Mouse (Mus musculus) heart, embryonic 16.5 days (tissue): Measurements from ENCODE around the gene Gm20662. TPM values are rescaled to one million over a fixed set of nuclear protein-coding genes. Genes with fewer than 3 reads are reported as not detected.

Experiments used
- ATAC-seq: fragments of 200-750 bp; cut with Nextera tagmentation; replicated peaks from 2 replicates; pipeline ENCODE4 v1.8.0; 2017; ENCODE audit warnings: moderate number of reproducible peaks; ENCODE audit not compliant: insufficient read depth, low FRiP score; ENCODE audit errors: extremely low read depth
- H3K27ac ChIP-seq: fragments of 300-500 bp; sonication (generic); 2 replicates; pipeline ENCODE4 v1.5.1; 2014; ENCODE audit warnings: mild to moderate bottlenecking, low read length, control low read depth, moderate library complexity
- H3K27me3 ChIP-seq: fragments of 300-500 bp; sonication (generic); 2 replicates; pipeline ENCODE4 v1.6.1; 2014; ENCODE audit warnings: low read length, mixed read lengths; ENCODE audit not compliant: control insufficient read depth, insufficient read depth
- H3K36me3 ChIP-seq: fragments of 300-500 bp; sonication (generic); 2 replicates; pipeline ENCODE4 v1.6.1; 2014; ENCODE audit not compliant: control insufficient read depth, insufficient read depth
- H3K4me1 ChIP-seq: fragments of 300-500 bp; sonication (generic); 2 replicates; pipeline ENCODE4 v1.6.1; 2014; ENCODE audit warnings: low read length, mixed read lengths; ENCODE audit not compliant: control insufficient read depth, insufficient read depth
- H3K4me2 ChIP-seq: fragments of 300-500 bp; sonication (generic); 2 replicates; pipeline ENCODE4 v1.6.1; 2014; ENCODE audit warnings: low read depth, mild to moderate bottlenecking, control low read depth, low read length
- H3K4me3 ChIP-seq: fragments of 300-500 bp; sonication (generic); 2 replicates; pipeline ENCODE4 v1.5.1; 2014; ENCODE audit warnings: mild to moderate bottlenecking, control low read depth, low read length
- H3K9ac ChIP-seq: fragments of 300-500 bp; sonication (generic); 2 replicates; pipeline ENCODE4 v1.6.1; 2014; ENCODE audit warnings: low read length, control low read depth
- H3K9me3 ChIP-seq: fragments of 300-500 bp; sonication (generic); replicated peaks from 2 replicates; pipeline ENCODE4 v1.6.1; 2016; ENCODE audit warnings: low read length; ENCODE audit not compliant: control insufficient read depth
- WGBS: fragments of 180-500 bp; shearing (Covaris S2); extraction: QIAGEN DNeasy Blood & Tissue Kit; methylation state at CpG from one replicate; pipeline ENCODE4 v1.1.7; 2014; 5-methylcytosine and 5-hydroxymethylcytosine counted together
- polyA plus RNA-seq: library from polyadenylated mRNA; unstranded; fragments of >200 nt; fragmentation: Nextera tagmentation; extraction: Ambion mirVana; gene quantifications from 2 replicates; pipeline ENCODE4 v1.2.1, GENCODE M21; 2015

Gene Gm20662
- polyA plus RNA-seq, 1 experiment from 2014 or later = 0.76 TPM

GRCm38 (mm10) chr9:108053665-108054225 is 57.6 kb downstream of the Gm20662 start:
- no peak overlapping the region for H3K9ac ChIP-seq
- ATAC-seq = no peak
- no peak overlapping the region for H3K27ac ChIP-seq
- 83% methylated on average over 15 of the region's 15 CpGs for WGBS
- H3K27me3 ChIP-seq = no peaks in the 10 kb centered on the region
- no peak overlapping the region for H3K4me3 ChIP-seq
- H3K36me3 ChIP-seq = peaks cover 25% of the 10 kb centered on the region
- no peak overlapping the region for H3K4me2 ChIP-seq
- peaks cover 19% of the 10 kb centered on the region for H3K4me1 ChIP-seq
- H3K9me3 ChIP-seq = no peaks in the 10 kb centered on the region

GRCm38 (mm10) chr9:108054331-108055040 is 58.3 kb downstream of the Gm20662 start:
- Histone ChIP-seq H3K27ac (no peak overlapping the region), H3K27me3 (no peaks in the 10 kb centered on the region), H3K4me1 (peaks cover 19% of the 10 kb centered on the region), H3K4me3 (no peak overlapping the region), H3K4me2 (no peak overlapping the region), H3K9ac (no peak overlapping the region), H3K36me3 (peaks cover 25% of the 10 kb centered on the region), H3K9me3 (no peaks in the 10 kb centered on the region)
- whole genome bisulfite sequencing = 87% methylated on average over 22 of the region's 22 CpGs
- ATAC-seq = no peak

- Histone ChIP-seq H3K4me2 (no peak overlapping the region), H3K4me3 (no peak overlapping the region), H3K27ac (no peak overlapping the region), H3K27me3 (no peaks in the 10 kb centered on the region), H3K36me3 (peaks cover 25% of the 10 kb centered on the region), H3K4me1 (peaks cover 14% of the 10 kb centered on the region), H3K9me3 (no peaks in the 10 kb centered on the region), H3K9ac (no peak overlapping the region)
- ATAC-seq = no peak
- 65% methylated on average over 1 of the region's 1 CpGs for WGBS
Measured at GRCm38 (mm10) chr9:108055061-108055460, 58.9 kb downstream of the Gm20662 start.

DNA sequence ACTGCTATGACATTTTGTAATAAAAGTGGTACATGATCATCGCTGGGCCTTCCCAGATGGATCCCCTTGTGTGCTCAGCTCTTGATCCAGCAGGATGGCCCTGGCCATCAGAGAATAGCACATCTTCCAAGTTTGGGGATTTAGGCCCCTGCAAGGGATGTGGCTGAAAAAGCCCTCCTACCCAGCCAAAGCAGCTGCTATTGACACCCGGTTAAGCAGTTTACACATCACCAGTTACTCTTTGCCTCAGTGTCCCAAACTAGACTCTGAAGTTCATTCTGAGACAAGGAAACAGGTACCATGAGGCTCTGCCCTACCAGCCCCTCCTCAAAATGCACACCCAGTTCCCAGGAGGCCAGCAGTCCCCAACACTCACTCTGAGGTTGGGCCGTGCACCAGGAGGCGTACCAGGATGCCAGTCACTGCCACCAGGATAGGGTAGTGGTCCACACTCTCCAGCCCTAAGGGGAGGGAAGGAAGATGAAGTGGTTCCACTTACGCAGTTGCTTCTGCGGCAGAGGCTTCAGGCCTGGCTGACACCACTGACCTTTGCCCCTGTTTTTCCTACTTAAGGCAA is 59.6 kb downstream of the Gm20662 start:
- Histone ChIP-seq H3K9me3 (no peaks in the 10 kb centered on the region), H3K4me1 (peaks cover 18% of the 10 kb centered on the region), H3K9ac (no peak overlapping the region), H3K4me2 (no peak overlapping the region), H3K36me3 (peaks cover 25% of the 10 kb centered on the region), H3K27ac (no peak overlapping the region), H3K4me3 (no peak overlapping the region), H3K27me3 (no peaks in the 10 kb centered on the region)
- no peak for ATAC-seq
- WGBS = 89% methylated on average over 6 of the region's 6 CpGs

DNA sequence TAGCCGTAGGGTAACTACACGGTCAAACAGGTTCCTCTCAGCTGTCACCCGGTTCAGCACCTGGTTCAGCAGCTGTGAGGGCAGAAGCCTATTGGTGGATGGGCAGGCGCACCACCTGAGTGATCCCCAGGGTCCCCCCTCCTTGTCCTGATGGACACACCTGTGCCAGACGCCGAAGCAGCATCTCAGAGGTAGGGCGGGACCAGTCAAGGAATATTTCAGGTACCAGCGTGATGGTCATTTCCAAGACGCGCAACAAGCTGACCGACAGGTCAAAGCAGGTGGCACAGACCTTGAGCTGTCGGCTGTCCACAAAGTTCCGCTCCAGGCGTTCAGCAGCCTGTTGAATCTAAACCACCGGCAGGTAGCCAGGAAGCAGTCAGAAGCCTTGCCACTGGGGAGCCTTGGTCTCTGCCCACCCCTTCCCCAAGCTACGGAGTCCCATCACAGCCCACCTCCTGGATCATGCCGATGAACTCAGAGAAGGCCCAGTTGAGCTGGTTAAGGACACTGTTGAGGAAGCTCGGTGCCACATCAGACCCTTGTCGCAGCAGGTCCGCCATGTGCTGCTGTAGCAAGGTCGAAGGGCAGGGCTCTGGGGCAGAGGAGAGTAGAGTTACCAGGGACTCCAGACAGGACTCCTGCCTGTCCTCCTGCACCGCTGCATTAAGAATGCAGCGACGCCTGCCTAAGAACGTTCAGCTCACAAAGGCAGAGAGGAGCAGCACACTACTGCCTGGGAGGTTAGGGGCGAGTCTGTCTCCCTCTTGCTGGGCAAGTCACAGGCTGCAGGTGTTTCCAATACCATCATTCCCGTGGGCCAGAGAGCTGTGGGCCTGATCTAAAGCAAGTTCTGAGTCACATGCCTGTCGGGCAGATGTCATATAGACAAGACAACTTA is 60.5 kb downstream of the Gm20662 start:
- H3K9ac ChIP-seq = no peak overlapping the region

DNA sequence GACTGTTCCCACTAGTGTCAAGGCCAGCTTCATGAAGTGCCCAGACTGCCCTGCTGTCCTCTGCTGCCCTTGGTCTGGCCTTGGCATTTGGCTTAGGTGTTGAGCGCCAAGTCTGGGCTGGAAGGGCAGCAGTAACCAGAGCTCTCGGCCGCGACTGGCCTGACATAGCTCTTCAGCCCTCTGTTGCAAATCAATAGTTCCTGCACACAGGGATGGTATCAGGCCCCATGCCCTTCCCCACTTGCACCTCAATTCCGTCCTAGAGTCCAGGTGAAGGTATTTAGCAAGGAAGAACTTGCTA is 61.1 kb downstream of the Gm20662 start:
- Histone ChIP-seq H3K27me3 (no peaks in the 10 kb centered on the region), H3K9me3 (no peaks in the 10 kb centered on the region), H3K4me2 (no peak overlapping the region), H3K4me3 (no peak overlapping the region), H3K27ac (no peak overlapping the region), H3K4me1 (peaks cover 18% of the 10 kb centered on the region), H3K36me3 (peaks cover 17% of the 10 kb centered on the region), H3K9ac (no peak overlapping the region)
- no peak for ATAC-seq
- 82% methylated on average over 5 of the region's 5 CpGs for WGBS

More for the DNA sequence above, 60.5 kb downstream of the Gm20662 start:
- Histone ChIP-seq H3K36me3 (peaks cover 17% of the 10 kb centered on the region), H3K4me3 (no peak overlapping the region), H3K27ac (no peak overlapping the region), H3K27me3 (no peaks in the 10 kb centered on the region), H3K9me3 (no peaks in the 10 kb centered on the region), H3K4me2 (no peak overlapping the region), H3K4me1 (peaks cover 18% of the 10 kb centered on the region)
- 84% methylated on average over 28 of the region's 28 CpGs for WGBS
- ATAC-seq = no peak

DNA sequence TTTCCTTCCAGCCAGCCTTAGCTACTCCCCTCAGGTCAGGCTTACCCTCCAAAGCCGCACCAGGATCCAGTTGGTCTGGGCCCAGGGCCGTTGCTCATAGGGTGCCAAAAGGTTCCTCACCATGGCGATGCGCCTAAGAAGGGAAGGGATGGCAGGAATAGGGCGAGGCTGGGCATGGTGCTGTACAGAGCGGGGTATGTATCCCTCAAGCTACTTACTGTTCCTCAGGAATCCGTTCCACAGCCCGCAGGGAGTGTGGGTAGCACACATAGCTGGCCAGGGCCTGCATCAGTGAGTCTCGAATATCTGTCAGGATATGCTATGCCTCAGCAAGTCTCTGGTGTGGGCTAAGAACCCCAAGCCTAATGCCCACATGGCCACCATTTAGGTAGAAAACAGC is 62.1 kb downstream of the Gm20662 start:
- Histone ChIP-seq H3K9me3 (no peaks in the 10 kb centered on the region), H3K27ac (no peak overlapping the region), H3K9ac (no peak overlapping the region), H3K4me1 (peaks cover 9% of the 10 kb centered on the region), H3K36me3 (peaks cover 22% of the 10 kb centered on the region), H3K4me3 (no peak overlapping the region), H3K4me2 (no peak overlapping the region), H3K27me3 (no peaks in the 10 kb centered on the region)
- 91% methylated on average over 9 of the region's 9 CpGs for WGBS
- no peak for ATAC-seq

- Histone ChIP-seq H3K4me2 (no peak overlapping the region), H3K27ac (no peak overlapping the region), H3K27me3 (no peaks in the 10 kb centered on the region), H3K9ac (no peak overlapping the region), H3K4me1 (peaks cover 5% of the 10 kb centered on the region; the same call in 1 of the 2 replicates), H3K9me3 (no peaks in the 10 kb centered on the region), H3K36me3 (peaks cover 16% of the 10 kb centered on the region), H3K4me3 (no peak overlapping the region)
- ATAC-seq = no peak
- WGBS = 78% methylated on average over 3 of the region's 3 CpGs
Measured at GRCm38 (mm10) chr9:108062142-108062541, 66.0 kb downstream of the Gm20662 start.
